Mouse (Mus musculus): ENCODE data around the gene Kctd14.
A peak's percentile ranks its signal among the peaks of the same experiment; 100 is the strongest.

The Kctd14 gene

GRCm38 (mm10) chr7:97446171-97446925, 4.8 kb upstream of the Kctd14 start:
- DNase-seq = peak; percentile 98

- no peak for DNase-seq
Observed at GRCm38 (mm10) chr7:97447050-97447531, 4.0 kb upstream of the Kctd14 start.

- DNase-seq = no peak
Observed at GRCm38 (mm10) chr7:97452196-97452595, 1.1 kb downstream of the Kctd14 start.

- no peak for DNase-seq
Observed at GRCm38 (mm10) chr7:97453141-97453921, 2.2 kb downstream of the Kctd14 start.

GRCm38 (mm10) chr7:97454795-97455194, 3.7 kb downstream of the Kctd14 start:
- no peak for DNase-seq

- DNase-seq = no peak
Observed at GRCm38 (mm10) chr7:97455577-97455976, 4.5 kb downstream of the Kctd14 start.

GRCm38 (mm10) chr7:97473001-97473400, 21.9 kb downstream of the Kctd14 start:
- no peak for DNase-seq

- no peak for DNase-seq
Observed at GRCm38 (mm10) chr7:97479349-97479748, 28.2 kb downstream of the Kctd14 start.

GRCm38 (mm10) chr7:97480290-97480689, 29.2 kb downstream of the Kctd14 start:
- DNase-seq = no peak

GRCm38 (mm10) chr7:97480821-97481339, 29.8 kb downstream of the Kctd14 start, which contains the start of gene Ints4:
Ints4 (plus strand) TSS chr7:97480956.
- peak; percentile 83 for DNase-seq

- DNase-seq = no peak
Observed at GRCm38 (mm10) chr7:97483378-97483777, 32.3 kb downstream of the Kctd14 start.

- no peak for DNase-seq
Observed at GRCm38 (mm10) chr7:97491157-97491556, 40.0 kb downstream of the Kctd14 start.

GRCm38 (mm10) chr7:97492420-97492819, 41.3 kb downstream of the Kctd14 start:
- DNase-seq = no peak

- DNase-seq = no peak
Observed at GRCm38 (mm10) chr7:97495052-97495451, 43.9 kb downstream of the Kctd14 start.

GRCm38 (mm10) chr7:97500555-97501209, 49.6 kb downstream of the Kctd14 start:
- DNase-seq = no peak

All from right cerebral cortex, postnatal 14 days (tissue).